Mouse (Mus musculus) cerebellum, adult 9-10 months (tissue): ENCODE data around the gene Efna1.

Experiments
- DNase-seq: peaks from one replicate; pipeline ENCODE4 v3.0.0; 2022

Gene Efna1

GRCm38 (mm10) chr3:89280606-89281511 lies at the start of gene Efna1:
Gene Efna1 (minus strand): TSS chr3:89281142.
- peak; percentile 64 for DNase-seq

GRCm38 (mm10) chr3:89330346-89330745 lies 49.4 kb upstream of the Efna1 start:
- no peak for DNase-seq

- DNase-seq = no peak
Measured at GRCm38 (mm10) chr3:89328623-89329022, 47.7 kb upstream of the Efna1 start.

- DNase-seq = no peak
Measured at GRCm38 (mm10) chr3:89327371-89327870, 46.5 kb upstream of the Efna1 start.

GRCm38 (mm10) chr3:89325882-89326281 lies 44.9 kb upstream of the Efna1 start:
- DNase-seq = no peak

- DNase-seq = no peak
Measured at GRCm38 (mm10) chr3:89322514-89323165, 41.7 kb upstream of the Efna1 start, which contains the start of gene Efna3. Gene Efna3 (minus strand): TSS chr3:89322965.

- DNase-seq = no peak
Measured at GRCm38 (mm10) chr3:89322131-89322500, 41.2 kb upstream of the Efna1 start.

- DNase-seq = no peak
Measured at GRCm38 (mm10) chr3:89321183-89322130, 40.5 kb upstream of the Efna1 start.

GRCm38 (mm10) chr3:89320581-89321182 lies 39.7 kb upstream of the Efna1 start:
- no peak for DNase-seq

GRCm38 (mm10) chr3:89319591-89320350 lies 38.8 kb upstream of the Efna1 start:
- no peak for DNase-seq

GRCm38 (mm10) chr3:89318971-89319590 lies 38.1 kb upstream of the Efna1 start:
- no peak for DNase-seq

GRCm38 (mm10) chr3:89318316-89318715 lies 37.4 kb upstream of the Efna1 start:
- no peak for DNase-seq

- no peak for DNase-seq
Measured at GRCm38 (mm10) chr3:89317246-89317645, 36.3 kb upstream of the Efna1 start.

- DNase-seq = peak; percentile 91
Measured at GRCm38 (mm10) chr3:89316833-89317232, 35.9 kb upstream of the Efna1 start.

- DNase-seq = no peak
Measured at GRCm38 (mm10) chr3:89315930-89316831, 35.2 kb upstream of the Efna1 start.

GRCm38 (mm10) chr3:89315195-89315929 lies 34.4 kb upstream of the Efna1 start:
- peak; percentile 70 for DNase-seq

GRCm38 (mm10) chr3:89314791-89315190 lies 33.8 kb upstream of the Efna1 start:
- DNase-seq = no peak

GRCm38 (mm10) chr3:89314340-89314739 lies 33.4 kb upstream of the Efna1 start:
- DNase-seq = no peak

GRCm38 (mm10) chr3:89308089-89308488 lies 27.1 kb upstream of the Efna1 start:
- DNase-seq = peak; percentile 75
